Mouse (Mus musculus) embryonic facial prominence, embryonic 13.5 days (tissue): ENCODE measurements around the gene Adcy7. TPM values are rescaled to one million over a fixed set of nuclear protein-coding genes. Genes with fewer than 3 reads are reported as not detected.

Experiments used
- ATAC-seq: fragments of 200-750 bp; cut with Nextera tagmentation; 2 replicates; pipeline ENCODE4 v1.8.0; 2017; ENCODE audit warnings: low read depth; ENCODE audit not compliant: insufficient number of reproducible peaks, insufficient read depth, low FRiP score, low TSS enrichment
- H3K27ac ChIP-seq: fragments of 300-500 bp; sonication (generic); 2 replicates; pipeline ENCODE4 v1.5.1; 2015; ENCODE audit warnings: moderate library complexity, mild to moderate bottlenecking, inconsistent platforms
- H3K27me3 ChIP-seq: fragments of 300-500 bp; sonication (generic); 2 replicates; pipeline ENCODE4 v1.6.1; 2015; ENCODE audit warnings: mild to moderate bottlenecking, inconsistent platforms
- H3K36me3 ChIP-seq: fragments of 300-500 bp; sonication (generic); 2 replicates; pipeline ENCODE4 v1.6.1; 2015; ENCODE audit warnings: mild to moderate bottlenecking, inconsistent platforms
- H3K4me1 ChIP-seq: fragments of 300-500 bp; sonication (generic); 2 replicates; pipeline ENCODE4 v1.6.1; 2015; ENCODE audit warnings: inconsistent platforms
- H3K4me2 ChIP-seq: fragments of 300-500 bp; sonication (generic); 2 replicates; pipeline ENCODE4 v1.6.1; 2015; ENCODE audit warnings: moderate library complexity, mild to moderate bottlenecking, inconsistent platforms
- H3K4me3 ChIP-seq: fragments of 300-500 bp; sonication (generic); 2 replicates; pipeline ENCODE4 v1.5.1; 2015; ENCODE audit warnings: mild to moderate bottlenecking, inconsistent platforms
- H3K9ac ChIP-seq: fragments of 300-500 bp; sonication (generic); 2 replicates; pipeline ENCODE4 v1.6.1; 2015; ENCODE audit warnings: mild to moderate bottlenecking, inconsistent platforms
- H3K9me3 ChIP-seq: fragments of 300-500 bp; sonication (generic); 2 replicates; pipeline ENCODE4 v1.6.1; 2016; ENCODE audit warnings: inconsistent platforms
- WGBS: fragments of 180-500 bp; shearing (Covaris S2); methylation state at CpG from one replicate; pipeline ENCODE4 v1.1.7; 2015; ENCODE audit warnings: mixed read lengths; 5-methylcytosine and 5-hydroxymethylcytosine counted together
- polyA plus RNA-seq: library from polyadenylated mRNA; unstranded; fragments of >200 nt; fragmentation: Nextera tagmentation; extraction: Ambion mirVana; gene quantifications from 2 replicates; pipeline ENCODE4 v1.2.1, GENCODE M21; 2015

Gene Adcy7
- polyA plus RNA-seq, 1 experiment from 2014 or later, result 6.6 TPM

GRCm38 (mm10) chr8:88279220-88279619, 7.0 kb downstream of the Adcy7 start:
- Histone ChIP-seq H3K36me3 (no peaks in the 10 kb centered on the region), H3K4me3 (no peak overlapping the region), H3K4me1 (peaks cover 19% of the 10 kb centered on the region), H3K9ac (no peak overlapping the region), H3K27ac (no peak overlapping the region), H3K9me3 (no peaks in the 10 kb centered on the region), H3K27me3 (no peaks in the 10 kb centered on the region), H3K4me2 (no peak overlapping the region)
- ATAC-seq, result peak; percentile 49; the same call in 1 of the 2 replicates
- 46% methylated on average over 5 of the region's 5 CpGs for WGBS

GRCm38 (mm10) chr8:88279670-88280069, 7.5 kb downstream of the Adcy7 start:
- Histone ChIP-seq H3K27ac (no peak overlapping the region), H3K4me2 (no peak overlapping the region), H3K27me3 (no peaks in the 10 kb centered on the region), H3K9me3 (no peaks in the 10 kb centered on the region), H3K4me3 (no peak overlapping the region), H3K4me1 (peaks cover 24% of the 10 kb centered on the region), H3K9ac (no peak overlapping the region), H3K36me3 (no peaks in the 10 kb centered on the region)
- 71% methylated on average over 6 of the region's 6 CpGs for WGBS
- no peak for ATAC-seq

- WGBS, result 69% methylated on average over 7 of the region's 7 CpGs
- Histone ChIP-seq H3K4me1 (peaks cover 36% of the 10 kb centered on the region), H3K9ac (no peak overlapping the region), H3K27me3 (no peaks in the 10 kb centered on the region), H3K27ac (no peak overlapping the region), H3K4me3 (no peak overlapping the region), H3K4me2 (no peak overlapping the region), H3K36me3 (no peaks in the 10 kb centered on the region), H3K9me3 (no peaks in the 10 kb centered on the region)
- no peak for ATAC-seq
These were observed 8.7 kb downstream of the Adcy7 start for GRCm38 (mm10) chr8:88280904-88281303.

- ATAC-seq, result no peak
- 0 out of 2 replicates have a peak overlapping the region, but pooled peaks have one; percentile 7 for H3K27ac ChIP-seq
- no peaks in the 10 kb centered on the region for H3K36me3 ChIP-seq
These were observed 10.5 kb downstream of the Adcy7 start for GRCm38 (mm10) chr8:88282684-88283083.

GRCm38 (mm10) chr8:88283243-88284115, 11.3 kb downstream of the Adcy7 start:
- WGBS, result 68% methylated on average over 13 of the region's 13 CpGs
- peaks cover 50% of the 10 kb centered on the region for H3K4me1 ChIP-seq
- H3K9ac ChIP-seq, result no peak overlapping the region
- no peak overlapping the region for H3K4me3 ChIP-seq
- no peaks in the 10 kb centered on the region for H3K36me3 ChIP-seq
- ATAC-seq, result no peak
- no peaks in the 10 kb centered on the region for H3K9me3 ChIP-seq
- no peak overlapping the region for H3K4me2 ChIP-seq
- H3K27ac ChIP-seq, result no peak overlapping the region
- H3K27me3 ChIP-seq, result no peaks in the 10 kb centered on the region

More at GRCm38 (mm10) chr8:88282684-88283083, 10.5 kb downstream of the Adcy7 start:
- Histone ChIP-seq H3K4me3 (no peak overlapping the region), H3K4me1 (peaks cover 42% of the 10 kb centered on the region), H3K9ac (no peak overlapping the region), H3K27me3 (no peaks in the 10 kb centered on the region), H3K9me3 (no peaks in the 10 kb centered on the region), H3K4me2 (no peak overlapping the region)
- WGBS, result 24% methylated on average over 8 of the region's 8 CpGs

- Histone ChIP-seq H3K27me3 (no peaks in the 10 kb centered on the region), H3K4me2 (peak overlapping the region; percentile 5; the same call in 1 of the 2 replicates), H3K9me3 (no peaks in the 10 kb centered on the region), H3K4me1 (peaks cover 52% of the 10 kb centered on the region), H3K36me3 (no peaks in the 10 kb centered on the region), H3K27ac (peak overlapping the region; percentile 22), H3K9ac (peak overlapping the region; percentile 23; the same call in 1 of the 2 replicates), H3K4me3 (no peak overlapping the region)
- ATAC-seq, result no peak
- WGBS, result 10% methylated on average over 7 of the region's 7 CpGs
These were observed 12.5 kb downstream of the Adcy7 start for GRCm38 (mm10) chr8:88284738-88285137.

- H3K27ac ChIP-seq, result peak overlapping the region; percentile 22; the same call in 1 of the 2 replicates
- no peaks in the 10 kb centered on the region for H3K27me3 ChIP-seq
- H3K4me3 ChIP-seq, result no peak overlapping the region
- ATAC-seq, result no peak
- no peaks in the 10 kb centered on the region for H3K36me3 ChIP-seq
- H3K4me1 ChIP-seq, result peaks cover 52% of the 10 kb centered on the region
- H3K9me3 ChIP-seq, result no peaks in the 10 kb centered on the region
- H3K9ac ChIP-seq, result no peak overlapping the region
- WGBS, result 87% methylated on average over 8 of the region's 8 CpGs
- H3K4me2 ChIP-seq, result no peak overlapping the region
These were observed 13.5 kb downstream of the Adcy7 start for GRCm38 (mm10) chr8:88285469-88286356.

- Histone ChIP-seq H3K27me3 (no peaks in the 10 kb centered on the region), H3K4me2 (no peak overlapping the region), H3K9me3 (no peaks in the 10 kb centered on the region), H3K4me3 (no peak overlapping the region), H3K36me3 (no peaks in the 10 kb centered on the region), H3K4me1 (peaks cover 52% of the 10 kb centered on the region), H3K27ac (no peak overlapping the region), H3K9ac (no peak overlapping the region)
- WGBS, result 78% methylated on average over 14 of the region's 14 CpGs
- no peak for ATAC-seq
These were observed 14.3 kb downstream of the Adcy7 start for GRCm38 (mm10) chr8:88286421-88286960.

GRCm38 (mm10) chr8:88288622-88289242, 16.5 kb downstream of the Adcy7 start:
- no peak; the same call in 1 of the 2 replicates for ATAC-seq
- Histone ChIP-seq H3K36me3 (no peaks in the 10 kb centered on the region), H3K9ac (peak overlapping the region; percentile 32; the same call in 1 of the 2 replicates), H3K9me3 (no peaks in the 10 kb centered on the region), H3K4me3 (no peak overlapping the region), H3K4me2 (peak overlapping the region; percentile 9; the same call in 1 of the 2 replicates), H3K27ac (peak overlapping the region; percentile 76), H3K4me1 (peaks cover 38% of the 10 kb centered on the region), H3K27me3 (no peaks in the 10 kb centered on the region)
- WGBS, result 42% methylated on average over 12 of the region's 12 CpGs

GRCm38 (mm10) chr8:88289901-88290300, 17.7 kb downstream of the Adcy7 start:
- H3K9me3 ChIP-seq, result no peaks in the 10 kb centered on the region
- H3K27ac ChIP-seq, result no peak overlapping the region
- 59% methylated on average over 1 of the region's 1 CpGs for WGBS
- no peak overlapping the region for H3K4me2 ChIP-seq
- peaks cover 31% of the 10 kb centered on the region for H3K4me1 ChIP-seq
- no peaks in the 10 kb centered on the region for H3K36me3 ChIP-seq
- H3K27me3 ChIP-seq, result no peaks in the 10 kb centered on the region
- no peak for ATAC-seq
- no peak overlapping the region for H3K9ac ChIP-seq
- no peak overlapping the region for H3K4me3 ChIP-seq
